16 mouse cellular contexts compared by ENCODE assay signal in the genomic region with DNA sequence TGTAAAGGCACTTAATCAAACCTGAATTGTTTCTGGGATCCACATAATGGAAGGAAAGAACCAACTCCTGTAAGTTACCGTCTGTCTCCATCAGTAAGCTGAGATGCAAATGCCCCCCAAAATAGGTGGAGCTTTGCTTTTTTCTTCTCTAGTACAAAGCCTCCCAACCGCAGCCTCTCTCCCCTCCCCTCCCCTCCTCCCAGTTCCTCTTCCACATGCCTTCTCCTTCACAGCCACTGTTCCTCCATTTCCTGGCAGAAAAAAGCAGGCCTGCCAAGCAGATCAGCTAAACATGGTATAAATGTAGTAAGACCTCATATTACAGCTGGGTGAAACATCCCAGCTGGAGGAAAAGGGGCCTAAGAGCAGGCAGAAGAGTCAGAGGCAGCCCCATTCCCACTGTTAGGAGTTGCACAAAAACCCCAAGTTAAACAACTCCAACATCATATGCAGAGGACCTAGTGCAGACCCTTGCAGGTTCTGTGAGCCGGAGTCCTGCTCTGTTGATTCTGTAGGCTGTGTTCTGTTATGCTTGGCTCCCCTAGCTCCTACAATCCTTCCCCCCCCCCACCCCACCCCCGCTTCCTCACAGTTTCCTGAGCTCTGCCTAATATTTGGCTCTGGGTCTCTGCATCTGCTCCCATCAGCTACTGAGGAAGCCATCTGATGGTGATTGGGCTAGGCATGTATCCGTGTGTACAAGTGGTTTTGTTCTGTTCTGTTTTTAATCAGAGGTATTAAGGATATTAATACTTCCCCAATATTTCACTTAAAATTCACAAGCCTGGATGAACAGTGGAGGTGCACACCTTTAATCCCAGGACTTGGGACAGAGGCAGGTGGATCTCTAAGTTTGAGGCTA. TPM values are rescaled to one million over a fixed set of nuclear protein-coding genes. Genes with fewer than 3 reads are reported as not detected.
DNase-seq lines count a peak whose midpoint lies in the region; ATAC-seq and TF ChIP-seq lines count a peak whose summit lies in the region.
"Had no signal": no experiment of that assay in that cellular context is flagged by ENCODE, and none has a peak within 500 bp of the region (broad histone marks: within the 10 kb centered on the region; RNA-seq: fewer than 3 reads in every experiment).

No protein-coding gene starts in this region.

- no peak for ATAC-seq in liver, embryonic 13.5 days (ENCODE audit: low read depth)
- ATAC-seq in liver, embryonic 11.5 days (replicated peaks; ENCODE audit: low FRiP score), result no peak
- ATAC-seq: forebrain, embryonic 16.5 days; intestine, postnatal 0 days; midbrain, embryonic 15.5 days had no signal

- H3K36me3 ChIP-seq in heart, embryonic 10.5 days, result peaks cover 85% of the 10 kb centered on the region
- H3K36me3 ChIP-seq in liver, embryonic 13.5 days, result peaks cover 57% of the 10 kb centered on the region
- H3K36me3 ChIP-seq in liver, embryonic 11.5 days (ENCODE audit: control insufficient read depth, insufficient read depth, low read length), result peaks cover 20% of the 10 kb centered on the region

- H3K4me3 ChIP-seq in heart, embryonic 10.5 days, result no peak overlapping the region
- no peak overlapping the region for H3K4me3 ChIP-seq in liver, embryonic 13.5 days (replicated peaks)
- H3K4me3 ChIP-seq in liver, embryonic 11.5 days (ENCODE audit: low read depth, low read length), result no peak overlapping the region
- no peak overlapping the region for H3K4me3 ChIP-seq in bone marrow macrophage, adult 2 months (ENCODE audit: insufficient read depth, low read length)
- H3K4me3 ChIP-seq: hindbrain, embryonic 10.5 days; midbrain, embryonic 15.5 days; neural tube, embryonic 15.5 days had no signal

- H3K27ac ChIP-seq in heart, embryonic 10.5 days, result no peak overlapping the region
- peak overlapping the region; percentile 48 for H3K27ac ChIP-seq in liver, embryonic 13.5 days
- H3K27ac ChIP-seq in liver, embryonic 11.5 days (ENCODE audit: low read depth, low read length), result no peak overlapping the region
- peak overlapping the region; percentile 93 for H3K27ac ChIP-seq in bone marrow macrophage, adult 2 months (ENCODE audit: insufficient read depth, low read depth, low read length)
- H3K27ac ChIP-seq: hindbrain, embryonic 10.5 days; midbrain, embryonic 15.5 days; neural tube, embryonic 15.5 days had no signal

- no peaks in the 10 kb centered on the region for H3K4me1 ChIP-seq in heart, embryonic 10.5 days
- H3K4me1 ChIP-seq in liver, embryonic 13.5 days (replicated peaks), result peaks cover 15% of the 10 kb centered on the region
- no peaks in the 10 kb centered on the region for H3K4me1 ChIP-seq in liver, embryonic 11.5 days (replicated peaks; ENCODE audit: control insufficient read depth, insufficient read depth, low read length)
- peaks cover 18% of the 10 kb centered on the region for H3K4me1 ChIP-seq in bone marrow macrophage, adult 2 months (ENCODE audit: control insufficient read depth, insufficient read depth, low read length)
- H3K4me1 ChIP-seq: hindbrain, embryonic 10.5 days; midbrain, embryonic 15.5 days; neural tube, embryonic 15.5 days had no signal

- TF ChIP-seq POLR2A in bone marrow macrophage, adult 2 months (IDR thresholded peaks at IDR 0.05; ENCODE audit: borderline replicate concordance, low read depth, low read length), result no peak

- H3K27me3 ChIP-seq in heart, embryonic 10.5 days (ENCODE audit: insufficient read depth, poor library complexity, severe bottlenecking), result no peaks in the 10 kb centered on the region
- no peaks in the 10 kb centered on the region for H3K27me3 ChIP-seq in liver, embryonic 13.5 days
- H3K27me3 ChIP-seq in liver, embryonic 11.5 days (replicated peaks; ENCODE audit: control insufficient read depth, insufficient read depth, low read length), result no peaks in the 10 kb centered on the region
- H3K27me3 ChIP-seq: midbrain, embryonic 15.5 days; neural tube, embryonic 15.5 days had no signal

- WGBS in heart, embryonic 10.5 days, result 62% methylated on average over 5 of the region's 5 CpGs
- 43% methylated on average over 5 of the region's 5 CpGs for WGBS in liver, embryonic 13.5 days (ENCODE audit: insufficient replicate concordance)
- WGBS in liver, embryonic 11.5 days, result 50% methylated on average over 5 of the region's 5 CpGs

- peak; percentile 95 for DNase-seq in heart, adult 11 months
- no peak for DNase-seq in heart, embryonic 10.5 days (ENCODE audit: low spot score)
- no peak for DNase-seq in liver, embryonic 13.5 days
- no peak for DNase-seq in liver, embryonic 11.5 days (ENCODE audit: low spot score)
- peak; percentile 15 for DNase-seq in lung, postnatal 36 days
- DNase-seq in urinary bladder, postnatal 4 days (ENCODE audit: low spot score in 2 of 2), result no peak
- no peak for DNase-seq in ovary, adult 18-20 months (ENCODE audit: low spot score)
- DNase-seq: adrenal gland, postnatal 36 days; cerebellum, adult 8-10 months; right cerebral cortex, postnatal 14 days had no signal

- no peak for TF ChIP-seq CTCF in bone marrow macrophage, adult 2 months (IDR thresholded peaks at IDR 0.05; ENCODE audit: low read depth, low read length)

- H3K9me3 ChIP-seq in heart, embryonic 10.5 days, result no peaks in the 10 kb centered on the region
- no peaks in the 10 kb centered on the region for H3K9me3 ChIP-seq in liver, embryonic 13.5 days (replicated peaks)
- no peaks in the 10 kb centered on the region for H3K9me3 ChIP-seq in liver, embryonic 11.5 days (ENCODE audit: control insufficient read depth, low read length)
- H3K9me3 ChIP-seq: hindbrain, embryonic 10.5 days; midbrain, embryonic 15.5 days; neural tube, embryonic 15.5 days had no signal

- no peak overlapping the region for H3K9ac ChIP-seq in liver, embryonic 13.5 days
- H3K9ac ChIP-seq in liver, embryonic 11.5 days (ENCODE audit: low read depth, low read length), result no peak overlapping the region
- H3K9ac ChIP-seq: midbrain, embryonic 15.5 days; neural tube, embryonic 15.5 days had no signal

- H3K4me2 ChIP-seq in liver, embryonic 13.5 days, result no peak overlapping the region
- no peak overlapping the region for H3K4me2 ChIP-seq in liver, embryonic 11.5 days
- H3K4me2 ChIP-seq: midbrain, embryonic 15.5 days; neural tube, embryonic 15.5 days had no signal

RNA-seq across cellular contexts. Expression of a gene that starts 34.2 kb away (rescaled TPM):
- polyA plus RNA-seq in heart, embryonic 10.5 days (2016; fragmentation: Nextera tagmentation; extraction: Ambion mirVana), result 12.3 and 13.9 TPM in 2 replicates
- polyA plus RNA-seq in liver, embryonic 13.5 days (2015; fragmentation: Nextera tagmentation; extraction: Ambion mirVana), result 2.2 and 3.3 TPM in 2 replicates
- polyA plus RNA-seq in liver, embryonic 11.5 days (2014; fragmentation: Nextera tagmentation; extraction: Ambion mirVana), result 8.7 and 12.2 TPM in 2 replicates
- polyA plus RNA-seq in bone marrow macrophage, adult 2 months (2012; ENCODE audit: insufficient read depth, insufficient read length, missing spikeins), result 22.3 and 24.6 TPM in 2 replicates

RNA-seq across cellular contexts. Expression of a gene that starts 48.6 kb away (rescaled TPM):
- 56.9 and 66.4 TPM in 2 replicates for polyA plus RNA-seq in heart, embryonic 10.5 days (2016; fragmentation: Nextera tagmentation; extraction: Ambion mirVana)
- polyA plus RNA-seq in liver, embryonic 13.5 days (2015; fragmentation: Nextera tagmentation; extraction: Ambion mirVana), result 18.6 and 22.4 TPM in 2 replicates
- polyA plus RNA-seq in liver, embryonic 11.5 days (2014; fragmentation: Nextera tagmentation; extraction: Ambion mirVana), result 53.5 and 55.2 TPM in 2 replicates
- polyA plus RNA-seq in bone marrow macrophage, adult 2 months (2012; ENCODE audit: insufficient read depth, insufficient read length, missing spikeins), result 62.1 and 67.7 TPM in 2 replicates

RNA-seq across cellular contexts. Expression of a gene that starts 48.6 kb away (rescaled TPM):
- 15.0 and 19.8 TPM in 2 replicates for polyA plus RNA-seq in heart, embryonic 10.5 days (2016; fragmentation: Nextera tagmentation; extraction: Ambion mirVana)
- 8.4 and 9.2 TPM in 2 replicates for polyA plus RNA-seq in liver, embryonic 13.5 days (2015; fragmentation: Nextera tagmentation; extraction: Ambion mirVana)
- 21.0 and 23.7 TPM in 2 replicates for polyA plus RNA-seq in liver, embryonic 11.5 days (2014; fragmentation: Nextera tagmentation; extraction: Ambion mirVana)
- 4.1 and 6.2 TPM in 2 replicates for polyA plus RNA-seq in bone marrow macrophage, adult 2 months (2012; ENCODE audit: insufficient read depth, insufficient read length, missing spikeins)

RNA-seq across cellular contexts. Expression of a gene that starts 49.8 kb away (rescaled TPM):
- 1.3 and 2.3 TPM in 2 replicates for polyA plus RNA-seq in heart, embryonic 10.5 days (2016; fragmentation: Nextera tagmentation; extraction: Ambion mirVana)
- 0.88 and 0.99 TPM in 2 replicates for polyA plus RNA-seq in liver, embryonic 13.5 days (2015; fragmentation: Nextera tagmentation; extraction: Ambion mirVana)
- polyA plus RNA-seq in liver, embryonic 11.5 days (2014; fragmentation: Nextera tagmentation; extraction: Ambion mirVana), result 2.0 and 2.4 TPM in 2 replicates
- 0.44 TPM in 1 of 2 replicates, not detected in the other for polyA plus RNA-seq in bone marrow macrophage, adult 2 months (2012; ENCODE audit: insufficient read depth, insufficient read length, missing spikeins)

RNA-seq across cellular contexts. Expression of a gene that starts 56.1 kb away (rescaled TPM):
- polyA plus RNA-seq in heart, embryonic 10.5 days (2016; fragmentation: Nextera tagmentation; extraction: Ambion mirVana), result 93.5 and 95.9 TPM in 2 replicates
- 40.7 and 43.9 TPM in 2 replicates for polyA plus RNA-seq in liver, embryonic 13.5 days (2015; fragmentation: Nextera tagmentation; extraction: Ambion mirVana)
- 81.0 and 90.7 TPM in 2 replicates for polyA plus RNA-seq in liver, embryonic 11.5 days (2014; fragmentation: Nextera tagmentation; extraction: Ambion mirVana)
- polyA plus RNA-seq in bone marrow macrophage, adult 2 months (2012; ENCODE audit: insufficient read depth, insufficient read length, missing spikeins), result 88.8 and 102 TPM in 2 replicates

Comparison
In these comparisons a context has a peak if more than half of its experiments do, and no peak if none do; other contexts are left out.
1. DNase-seq: peak in heart, adult 11 months (single experiment) and lung, postnatal 36 days (single experiment); none in heart, embryonic 10.5 days (single experiment), liver, embryonic 13.5 days (single experiment), liver, embryonic 11.5 days (single experiment), urinary bladder, postnatal 4 days (0 of 2) and ovary, adult 18-20 months (single experiment).
2. H3K27ac ChIP-seq: peak in liver, embryonic 13.5 days (single experiment) and bone marrow macrophage, adult 2 months (single experiment); none in heart, embryonic 10.5 days (single experiment) and liver, embryonic 11.5 days (single experiment).